In genomic region chr4:121167656-121168055, GRCm38 (mm10) we compare ENCODE assay signal across 29 mouse cellular contexts. TPM values are rescaled to one million over a fixed set of nuclear protein-coding genes. Genes with fewer than 3 reads are reported as not detected.
DNase-seq lines count a peak whose midpoint lies in the region; ATAC-seq and TF ChIP-seq lines count a peak whose summit lies in the region.
"Had no signal": no experiment of that assay in that cellular context is flagged by ENCODE, and none has a peak within 500 bp of the region (broad histone marks: within the 10 kb centered on the region; RNA-seq: fewer than 3 reads in every experiment).

No protein-coding gene starts in this region.

- H3K27me3 ChIP-seq in Patski, result no peaks in the 10 kb centered on the region
- H3K27me3 ChIP-seq in kidney, postnatal 0 days (ENCODE audit: insufficient read depth, low read length), result no peaks in the 10 kb centered on the region
- H3K27me3 ChIP-seq in liver, embryonic 15.5 days, result no peaks in the 10 kb centered on the region
- H3K27me3 ChIP-seq: forebrain, embryonic 12.5 days; hindbrain, embryonic 12.5 days; stomach, embryonic 15.5 days had no signal

- intact Hi-C loops in gastrocnemius, adult 2 months (cut with DNase I), result no loop called here

- no peak for TF ChIP-seq CTCF in gastrocnemius, adult 2 months (IDR thresholded peaks at IDR 0.05)
- TF ChIP-seq CTCF in Patski (IDR thresholded peaks at IDR 0.05), result no peak
- TF ChIP-seq CTCF in kidney, postnatal 0 days (IDR thresholded peaks at IDR 0.05; ENCODE audit: low read depth), result no peak

- no peak overlapping the region for H3K4me2 ChIP-seq in kidney, postnatal 0 days (ENCODE audit: low read length)
- no peak overlapping the region for H3K4me2 ChIP-seq in liver, embryonic 15.5 days
- H3K4me2 ChIP-seq: forebrain, embryonic 12.5 days; hindbrain, embryonic 12.5 days; stomach, embryonic 15.5 days had no signal

- no peak overlapping the region for H3K9ac ChIP-seq in kidney, postnatal 0 days (ENCODE audit: low read depth, low read length)
- H3K9ac ChIP-seq in liver, embryonic 15.5 days, result no peak overlapping the region
- H3K9ac ChIP-seq: forebrain, embryonic 12.5 days; hindbrain, embryonic 12.5 days; stomach, embryonic 15.5 days had no signal

- POLR2A ChIA-PET in Patski (lab: Charles Lee), result interaction anchor here (0.9 to 1.4 kb wide), 2 partner anchors 21 to 24 kb away, joined by 3 read pairs; no protein-coding TSS in a partner anchor

- CTCF ChIA-PET in Patski (lab: Charles Lee), result interaction anchor here (1.1 to 2.1 kb wide), 2 partner anchors 11 to 13 kb away, joined by 4 to 5 read pairs; no protein-coding TSS in a partner anchor

- no peaks in the 10 kb centered on the region for H3K4me1 ChIP-seq in kidney, postnatal 0 days (replicated peaks; ENCODE audit: insufficient read depth, low read length)
- H3K4me1 ChIP-seq in liver, embryonic 15.5 days (replicated peaks), result no peaks in the 10 kb centered on the region
- H3K4me1 ChIP-seq: forebrain, embryonic 12.5 days; heart, embryonic 10.5 days; hindbrain, embryonic 12.5 days; stomach, embryonic 15.5 days had no signal

- H3K27ac ChIP-seq in gastrocnemius, adult 2 months, result peak overlapping the region; percentile 3; the same call in 1 of the 2 replicates
- no peak overlapping the region for H3K27ac ChIP-seq in kidney, postnatal 0 days
- no peak overlapping the region for H3K27ac ChIP-seq in liver, embryonic 15.5 days (replicated peaks)
- H3K27ac ChIP-seq: forebrain, embryonic 12.5 days; heart, embryonic 10.5 days; hindbrain, embryonic 12.5 days; stomach, embryonic 15.5 days had no signal

- no peak for DNase-seq in gastrocnemius, adult 2 months
- no peak for DNase-seq in gastrocnemius, adult 18-20 months (ENCODE audit: low spot score)
- DNase-seq in Patski (ENCODE audit: low read depth, low spot score), result peak; percentile 57
- peak; percentile 32 for DNase-seq in kidney, postnatal 0 days (ENCODE audit: low spot score)
- no peak for DNase-seq in frontal cortex, postnatal 36 days (ENCODE audit: low spot score in 2 of 2)
- no peak for DNase-seq in thymus, postnatal 10 days (ENCODE audit: low spot score in 2 of 2)
- DNase-seq: adrenal gland, postnatal 10 days; cerebellum, adult 9-10 months; heart, postnatal 10 days; layer of hippocampus, postnatal 36 days; lung, postnatal 10 days; midbrain, embryonic 14.5 days; right cerebral cortex, postnatal 14 days; thymus, adult 18-20 months had no signal

- peaks cover 34% of the 10 kb centered on the region for H3K36me3 ChIP-seq in kidney, postnatal 0 days (ENCODE audit: insufficient read depth, low read length)
- peaks cover 64% of the 10 kb centered on the region for H3K36me3 ChIP-seq in liver, embryonic 15.5 days (replicated peaks)

- H3K9me3 ChIP-seq in kidney, postnatal 0 days (replicated peaks; ENCODE audit: low read length), result no peaks in the 10 kb centered on the region
- 0 out of 2 replicates have a peak, but pooled peaks cover 3% of the 10 kb centered on the region for H3K9me3 ChIP-seq in liver, embryonic 15.5 days (replicated peaks)
- H3K9me3 ChIP-seq: stomach, embryonic 15.5 days had no signal

- in situ Hi-C loops in Patski (cut with MboI; ENCODE audit: low pct_unique_long_range_greater_than_20kb), result no loop called here

- peak; percentile 85 for ATAC-seq in Patski
- no peak; the same call in 1 of the 2 replicates for ATAC-seq in kidney, postnatal 0 days (replicated peaks; ENCODE audit: low FRiP score, low read depth)
- peak; percentile 66 for ATAC-seq in liver, embryonic 15.5 days (ENCODE audit: insufficient read depth)
- no peak for ATAC-seq in monocyte, adult 5-6 weeks (replicated peaks; ENCODE audit: insufficient number of reproducible peaks, low FRiP score, low TSS enrichment, poor library complexity, severe bottlenecking)

- 91% methylated on average over 2 of the region's 2 CpGs for WGBS in kidney, postnatal 0 days
- WGBS in liver, embryonic 15.5 days (ENCODE audit: insufficient replicate concordance), result 68% methylated on average over 2 of the region's 2 CpGs

- no peak overlapping the region for H3K4me3 ChIP-seq in gastrocnemius, adult 2 months
- H3K4me3 ChIP-seq in kidney, postnatal 0 days (replicated peaks; ENCODE audit: low read depth, low read length), result no peak overlapping the region
- no peak overlapping the region for H3K4me3 ChIP-seq in liver, embryonic 15.5 days (replicated peaks)
- H3K4me3 ChIP-seq: forebrain, embryonic 12.5 days; heart, embryonic 10.5 days; hindbrain, embryonic 12.5 days; stomach, embryonic 15.5 days had no signal

RNA-seq across cellular contexts. Expression of gene Rlf, which starts 47.2 kb away (rescaled TPM):
- 1 to 10 TPM; 8.0 to 9.8 TPM for total RNA-seq in gastrocnemius, adult 2 months (2021)
- 1 to 10 TPM; 8.0 to 8.9 TPM for total RNA-seq in gastrocnemius, adult 18-20 months (2021)
- polyA plus RNA-seq in Patski (2021), result 12.1 TPM
- 11.9 and 12.3 TPM in 2 replicates for polyA plus RNA-seq in kidney, postnatal 0 days (2015; fragmentation: Nextera tagmentation; extraction: Ambion mirVana)
- polyA plus RNA-seq in liver, embryonic 15.5 days (2015; fragmentation: Nextera tagmentation; extraction: Ambion mirVana), result 9.7 and 10.8 TPM in 2 replicates
- 43.5 to 75.8 TPM (median 44.1 TPM) in 3 replicates for total RNA-seq in monocyte, adult 5-6 weeks (2017)

RNA-seq across cellular contexts. Expression of gene Tmco2, which starts 58.6 kb away (rescaled TPM):
- total RNA-seq in gastrocnemius, adult 2 months (2021), result not detected
- not detected for total RNA-seq in gastrocnemius, adult 18-20 months (2021)
- not detected for polyA plus RNA-seq in Patski (2021)
- not detected in 2 replicates for polyA plus RNA-seq in kidney, postnatal 0 days (2015; fragmentation: Nextera tagmentation; extraction: Ambion mirVana)
- not detected in 2 replicates for polyA plus RNA-seq in liver, embryonic 15.5 days (2015; fragmentation: Nextera tagmentation; extraction: Ambion mirVana)
- total RNA-seq in monocyte, adult 5-6 weeks (2017), result 3.2 TPM in 1 of 3 replicates, not detected in the others
- total RNA-seq: adrenal gland, postnatal 10 days; heart, postnatal 10 days; layer of hippocampus, adult 18-20 months; layer of hippocampus, postnatal 36 days; left cerebral cortex, postnatal 14 days; megakaryocyte, adult 5-6 weeks; neutrophil, adult 5-6 weeks had no signal
- polyA plus RNA-seq: cortical plate, adult 2 months; embryonic facial prominence, embryonic 11.5 days; forebrain, embryonic 12.5 days; frontal cortex, adult 2 months; heart, embryonic 10.5 days; hindbrain, embryonic 12.5 days; limb, embryonic 14.5 days; midbrain, embryonic 14.5 days; spleen, adult 2 months; stomach, embryonic 15.5 days had no signal

Comparison
In these comparisons a context has a peak if more than half of its experiments do, and no peak if none do; other contexts are left out.
1. DNase-seq: peak in Patski (single experiment) and kidney, postnatal 0 days (single experiment); none in gastrocnemius, adult 2 months (single experiment), gastrocnemius, adult 18-20 months (single experiment), frontal cortex, postnatal 36 days (0 of 2) and thymus, postnatal 10 days (0 of 2).
2. ATAC-seq: peak in Patski (single experiment) and liver, embryonic 15.5 days (single experiment); none in kidney, postnatal 0 days (single experiment) and monocyte, adult 5-6 weeks (single experiment).